Mouse (Mus musculus) heart, embryonic 11.5 days (tissue): Measurements from ENCODE around the gene Stat1. TPM values are rescaled to one million over a fixed set of nuclear protein-coding genes. Genes with fewer than 3 reads are reported as not detected.
A peak's percentile ranks its signal among the peaks of the same experiment; 100 is the strongest.

Experiments used
- ATAC-seq: fragments of 200-750 bp; cut with Nextera tagmentation; replicated peaks from 2 replicates; pipeline ENCODE4 v1.8.0; 2017; ENCODE audit warnings: moderate library complexity; ENCODE audit not compliant: insufficient number of reproducible peaks, low FRiP score, low TSS enrichment
- H3K27ac ChIP-seq: fragments of 300-500 bp; sonication (generic); 2 replicates; pipeline ENCODE4 v1.5.1; 2014; ENCODE audit warnings: mild to moderate bottlenecking, low read depth, low read length
- H3K27me3 ChIP-seq: fragments of 300-500 bp; sonication (generic); 2 replicates; pipeline ENCODE4 v1.6.1; 2014; ENCODE audit warnings: mild to moderate bottlenecking, low read length, mixed read lengths; ENCODE audit not compliant: control insufficient read depth, insufficient read depth
- H3K36me3 ChIP-seq: fragments of 300-500 bp; sonication (generic); 2 replicates; pipeline ENCODE4 v1.6.1; 2014; ENCODE audit warnings: mild to moderate bottlenecking, low read length, moderate library complexity, mixed read lengths; ENCODE audit not compliant: control insufficient read depth, insufficient read depth
- H3K4me1 ChIP-seq: fragments of 300-500 bp; sonication (generic); 2 replicates; pipeline ENCODE4 v1.6.1; 2014; ENCODE audit warnings: low read length; ENCODE audit not compliant: control insufficient read depth, insufficient read depth
- H3K4me2 ChIP-seq: fragments of 300-500 bp; sonication (generic); 2 replicates; pipeline ENCODE4 v1.6.1; 2014; ENCODE audit warnings: mild to moderate bottlenecking, moderate library complexity
- H3K4me3 ChIP-seq: fragments of 300-500 bp; sonication (generic); 2 replicates; pipeline ENCODE4 v1.5.1; 2014; ENCODE audit warnings: low read depth, low read length
- H3K9ac ChIP-seq: fragments of 300-500 bp; sonication (generic); 2 replicates; pipeline ENCODE4 v1.6.1; 2014; ENCODE audit warnings: mild to moderate bottlenecking, low read depth, low read length, moderate library complexity
- H3K9me3 ChIP-seq: fragments of 300-500 bp; sonication (generic); replicated peaks from 2 replicates; pipeline ENCODE4 v1.6.1; 2016; ENCODE audit warnings: low read length; ENCODE audit not compliant: control insufficient read depth
- WGBS: fragments of 180-500 bp; shearing (Covaris S2); extraction: QIAGEN DNeasy Blood & Tissue Kit; methylation state at CpG from one replicate; pipeline ENCODE4 v1.1.7; 2014; ENCODE audit not compliant: insufficient replicate concordance; 5-methylcytosine and 5-hydroxymethylcytosine counted together
- polyA plus RNA-seq: library from polyadenylated mRNA; unstranded; fragments of >200 nt; fragmentation: Nextera tagmentation; extraction: Ambion mirVana; gene quantifications from 2 replicates; pipeline ENCODE4 v1.2.1, GENCODE M21; 2014

The Stat1 gene
- polyA plus RNA-seq, 1 experiment from 2014 or later = 28.5 TPM

DNA sequence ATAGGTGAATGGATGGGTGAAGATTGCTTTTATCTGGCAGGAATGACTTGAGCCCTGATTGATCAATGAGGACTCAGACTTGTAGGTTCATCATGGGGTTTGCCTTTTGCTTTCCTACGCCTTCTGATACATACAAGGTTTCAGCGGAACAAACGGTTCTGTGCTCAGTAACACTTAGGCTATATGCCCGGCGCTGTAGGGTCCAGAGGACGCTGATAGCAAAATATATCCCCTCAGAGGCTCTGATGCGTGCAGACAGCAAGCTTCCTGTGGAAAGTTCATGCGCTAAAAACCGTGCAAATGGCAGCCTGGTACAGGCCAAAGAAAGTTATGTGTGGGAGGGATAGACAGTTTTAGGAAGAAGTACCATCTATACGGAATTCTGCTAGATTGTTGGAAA, 951 bp downstream of the Stat1 start:
- Histone ChIP-seq H3K9me3 (no peaks in the 10 kb centered on the region), H3K27me3 (no peaks in the 10 kb centered on the region), H3K4me1 (0 out of 2 replicates have a peak, but pooled peaks cover 5% of the 10 kb centered on the region), H3K4me3 (peak overlapping the region; percentile 94), H3K36me3 (no peaks in the 10 kb centered on the region), H3K27ac (no peak overlapping the region), H3K4me2 (peak overlapping the region; percentile 92), H3K9ac (peak overlapping the region; percentile 80)
- 28% methylated on average over 10 of the region's 10 CpGs for WGBS
- no peak for ATAC-seq

DNA sequence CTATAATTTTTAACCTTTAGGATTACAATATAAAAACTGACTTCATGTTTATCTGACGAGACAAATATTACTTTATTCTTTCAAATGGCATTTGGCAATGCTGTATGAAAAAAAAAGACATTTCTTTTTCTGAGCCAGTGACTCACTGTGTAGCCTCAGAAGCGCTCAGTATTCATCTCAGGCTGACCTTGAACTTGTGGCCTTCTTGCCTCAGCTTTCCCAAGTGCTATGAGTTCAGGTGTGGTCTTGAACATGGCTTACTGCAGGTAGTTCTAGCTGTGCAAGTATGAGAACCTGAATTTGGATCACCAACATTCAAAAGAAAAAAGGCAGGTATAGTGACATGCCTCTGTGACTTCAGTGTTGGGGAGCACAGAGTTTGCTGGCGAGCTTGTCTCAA, 1.8 kb downstream of the Stat1 start:
- Histone ChIP-seq H3K27ac (no peak overlapping the region), H3K4me2 (no peak overlapping the region), H3K4me1 (0 out of 2 replicates have a peak, but pooled peaks cover 5% of the 10 kb centered on the region), H3K36me3 (no peaks in the 10 kb centered on the region), H3K9ac (no peak overlapping the region), H3K27me3 (no peaks in the 10 kb centered on the region), H3K4me3 (no peak overlapping the region), H3K9me3 (no peaks in the 10 kb centered on the region)
- WGBS = 79% methylated on average over 3 of the region's 3 CpGs
- ATAC-seq = no peak

DNA sequence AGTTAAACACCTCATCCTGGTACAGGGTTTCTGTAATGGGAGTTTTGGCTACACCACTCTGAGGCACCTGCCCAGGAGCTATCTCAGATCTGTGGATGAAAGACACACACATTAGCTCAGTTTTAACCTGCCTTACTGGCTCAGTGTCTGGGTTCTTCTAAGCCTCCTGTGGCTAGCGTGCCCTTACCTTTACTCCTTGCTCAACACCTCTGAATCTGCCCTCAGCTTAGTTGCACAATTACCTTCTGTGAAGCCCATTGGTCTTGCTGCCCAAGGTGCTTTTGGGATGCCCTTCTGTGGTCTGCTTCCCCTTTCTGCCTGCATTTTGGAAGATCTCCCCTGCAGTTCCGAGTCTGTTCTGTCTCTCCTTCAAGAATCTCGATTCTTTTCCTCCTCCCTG, 5.6 kb downstream of the Stat1 start:
- Histone ChIP-seq H3K27ac (no peak overlapping the region), H3K4me2 (no peak overlapping the region), H3K4me3 (no peak overlapping the region), H3K4me1 (0 out of 2 replicates have a peak, but pooled peaks cover 5% of the 10 kb centered on the region), H3K36me3 (peaks cover 5% of the 10 kb centered on the region; the same call in 1 of the 2 replicates), H3K9me3 (no peaks in the 10 kb centered on the region), H3K9ac (no peak overlapping the region), H3K27me3 (no peaks in the 10 kb centered on the region)
- 72% methylated on average over 3 of the region's 3 CpGs for WGBS
- ATAC-seq = no peak

DNA sequence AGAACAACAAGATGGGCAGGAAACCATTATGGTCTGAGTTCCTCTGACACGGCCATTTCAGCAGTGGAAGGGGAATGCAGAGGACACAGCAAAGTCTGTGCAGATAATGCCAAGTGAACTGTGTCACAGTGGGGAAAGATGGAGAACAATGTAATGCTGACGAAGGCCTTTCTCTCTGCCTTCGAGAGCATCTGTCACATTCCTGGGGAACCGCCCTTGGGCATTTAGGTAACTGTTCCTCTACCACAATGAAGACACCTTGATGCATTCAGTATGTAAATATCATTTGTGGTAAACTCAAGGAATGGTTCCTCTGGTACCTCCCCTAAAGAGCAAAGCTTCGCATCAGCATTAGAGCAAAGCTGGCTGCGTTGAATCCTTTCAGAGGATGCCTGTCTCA, 8.1 kb downstream of the Stat1 start:
- Histone ChIP-seq H3K4me1 (0 out of 2 replicates have a peak, but pooled peaks cover 2% of the 10 kb centered on the region), H3K9ac (no peak overlapping the region), H3K9me3 (no peaks in the 10 kb centered on the region), H3K27me3 (no peaks in the 10 kb centered on the region), H3K4me2 (no peak overlapping the region), H3K27ac (no peak overlapping the region), H3K4me3 (no peak overlapping the region), H3K36me3 (peaks cover 5% of the 10 kb centered on the region; the same call in 1 of the 2 replicates)
- 87% methylated on average over 6 of the region's 6 CpGs for WGBS
- no peak for ATAC-seq

DNA sequence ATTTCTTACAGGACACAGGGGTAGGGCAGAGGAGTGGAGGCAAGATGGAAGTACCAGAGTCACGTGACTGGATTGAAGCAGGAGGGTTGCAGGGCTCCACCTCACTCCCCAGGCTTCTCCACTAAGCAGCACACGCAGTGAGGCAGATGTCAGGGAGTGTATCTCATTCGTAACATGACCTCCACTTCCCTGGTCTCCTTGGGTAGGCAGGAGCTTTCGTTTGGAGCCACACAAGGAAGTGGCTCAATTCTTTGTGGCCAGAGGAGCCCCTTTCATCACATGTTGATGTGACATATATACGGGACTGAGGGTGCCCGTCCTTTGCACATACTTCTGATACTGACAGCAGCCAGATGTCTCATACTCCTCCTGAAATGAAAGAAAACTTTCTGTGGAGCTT, 10.6 kb downstream of the Stat1 start:
- 50% methylated on average over 6 of the region's 6 CpGs for WGBS

DNA sequence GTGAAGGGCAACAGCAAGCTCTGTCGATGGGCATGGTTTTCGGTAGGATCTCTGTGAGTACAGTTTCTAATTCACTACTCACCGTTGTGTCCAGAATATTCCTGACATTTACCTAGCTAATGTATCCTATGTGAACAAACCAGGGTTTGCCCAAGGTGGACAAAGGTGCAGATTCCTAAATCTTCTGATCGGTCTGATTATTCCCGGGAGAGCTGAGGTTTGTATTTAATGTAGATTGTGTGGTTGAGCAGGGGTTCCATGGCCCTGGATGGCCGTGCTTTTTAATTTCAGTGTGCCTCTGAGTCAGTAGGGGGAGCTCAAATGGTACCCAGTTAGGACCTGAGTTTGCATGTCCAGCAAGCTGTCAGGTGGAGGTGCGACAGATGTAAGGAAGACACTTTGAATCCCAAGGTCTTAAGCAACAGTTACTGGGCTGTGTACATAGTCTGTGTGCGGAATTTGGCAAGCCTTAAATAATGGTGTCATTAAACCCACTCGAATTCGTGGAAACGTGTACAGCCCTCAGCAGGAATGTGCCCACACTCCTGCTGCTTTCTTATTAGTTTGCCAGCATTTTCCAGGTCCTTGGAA, 12.6 kb downstream of the Stat1 start:
- peaks cover 4% of the 10 kb centered on the region; the same call in 1 of the 2 replicates for H3K36me3 ChIP-seq
- H3K27me3 ChIP-seq = no peaks in the 10 kb centered on the region
- H3K9me3 ChIP-seq = no peaks in the 10 kb centered on the region
- H3K4me3 ChIP-seq = no peak overlapping the region
- no peak overlapping the region for H3K4me2 ChIP-seq
- WGBS = 78% methylated on average over 11 of the region's 11 CpGs
- 0 out of 2 replicates have a peak, but pooled peaks cover 2% of the 10 kb centered on the region for H3K4me1 ChIP-seq
- ATAC-seq = no peak
- no peak overlapping the region for H3K27ac ChIP-seq
- H3K9ac ChIP-seq = no peak overlapping the region

More for the DNA sequence above, 10.6 kb downstream of the Stat1 start:
- H3K4me2 ChIP-seq = no peak overlapping the region
- H3K27ac ChIP-seq = no peak overlapping the region
- H3K4me1 ChIP-seq = 0 out of 2 replicates have a peak, but pooled peaks cover 2% of the 10 kb centered on the region
- H3K4me3 ChIP-seq = no peak overlapping the region
- no peak overlapping the region for H3K9ac ChIP-seq
- no peak for ATAC-seq
- H3K9me3 ChIP-seq = no peaks in the 10 kb centered on the region
- no peaks in the 10 kb centered on the region for H3K27me3 ChIP-seq
- H3K36me3 ChIP-seq = peaks cover 5% of the 10 kb centered on the region; the same call in 1 of the 2 replicates

DNA sequence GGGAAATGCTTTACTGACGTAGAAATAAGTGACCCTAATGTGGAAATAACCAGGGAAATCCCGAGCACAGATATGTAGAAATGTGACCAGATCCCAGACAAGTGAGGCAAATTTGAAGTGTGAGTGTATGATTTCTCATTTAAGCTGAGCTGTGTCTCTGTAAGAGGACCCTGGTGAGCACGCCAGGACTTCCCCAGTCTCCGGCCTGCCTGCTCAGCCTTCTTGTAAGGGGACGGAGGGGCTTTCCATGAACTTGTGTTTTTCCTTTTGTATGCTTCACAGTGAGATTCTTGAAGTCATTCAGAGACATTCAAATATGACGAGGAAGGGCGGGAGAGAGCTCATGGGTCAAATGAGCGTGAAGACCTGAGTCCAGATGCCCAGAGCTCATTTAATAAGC, 14.0 kb downstream of the Stat1 start:
- no peak overlapping the region for H3K4me2 ChIP-seq
- 86% methylated on average over 8 of the region's 8 CpGs for WGBS
- H3K4me3 ChIP-seq = no peak overlapping the region
- H3K9me3 ChIP-seq = no peaks in the 10 kb centered on the region
- H3K36me3 ChIP-seq = peaks cover 2% of the 10 kb centered on the region; the same call in 1 of the 2 replicates
- no peak for ATAC-seq
- no peak overlapping the region for H3K9ac ChIP-seq
- H3K4me1 ChIP-seq = peaks cover 2% of the 10 kb centered on the region; the same call in 1 of the 2 replicates
- no peak overlapping the region for H3K27ac ChIP-seq
- no peaks in the 10 kb centered on the region for H3K27me3 ChIP-seq

DNA sequence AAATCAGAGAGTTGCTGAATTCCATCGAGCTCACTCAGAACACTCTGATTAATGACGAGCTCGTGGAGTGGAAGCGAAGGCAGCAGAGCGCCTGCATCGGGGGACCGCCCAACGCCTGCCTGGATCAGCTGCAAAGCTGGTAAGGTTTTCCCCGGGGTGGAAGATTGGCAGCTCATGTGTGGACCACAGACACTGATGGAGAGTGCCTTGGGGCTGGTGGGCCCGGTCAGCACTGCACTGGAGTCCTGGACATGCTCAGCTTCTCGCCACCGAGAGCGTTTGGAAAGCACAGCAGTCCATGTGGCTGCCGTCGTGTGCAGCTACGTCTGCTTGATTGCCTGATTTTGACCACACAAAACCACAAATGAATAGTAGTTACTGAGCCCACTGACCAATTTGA, 18.1 kb downstream of the Stat1 start:
- Histone ChIP-seq H3K9me3 (no peaks in the 10 kb centered on the region), H3K4me3 (no peak overlapping the region), H3K9ac (no peak overlapping the region), H3K4me2 (no peak overlapping the region), H3K27ac (no peak overlapping the region), H3K36me3 (peaks cover 2% of the 10 kb centered on the region; the same call in 1 of the 2 replicates), H3K4me1 (peaks cover 8% of the 10 kb centered on the region), H3K27me3 (no peaks in the 10 kb centered on the region)
- no peak for ATAC-seq
- 71% methylated on average over 16 of the region's 16 CpGs for WGBS

DNA sequence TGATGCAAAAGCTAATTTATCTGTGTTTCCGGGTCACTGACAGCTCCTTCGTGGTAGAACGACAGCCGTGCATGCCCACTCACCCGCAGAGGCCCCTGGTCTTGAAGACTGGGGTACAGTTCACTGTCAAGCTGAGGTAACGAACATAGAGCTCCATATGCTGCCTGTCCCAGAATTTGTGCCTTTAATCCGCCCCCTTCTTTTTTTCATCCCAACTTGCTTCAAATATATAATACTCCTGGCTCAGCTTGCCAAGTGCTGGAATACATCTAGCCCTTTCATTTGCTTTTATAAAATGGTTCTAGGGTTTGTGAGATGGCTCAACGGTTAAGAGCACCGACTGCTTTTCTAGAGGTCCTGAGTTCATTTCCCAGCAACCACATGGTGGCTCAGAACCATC, 21.3 kb downstream of the Stat1 start:
- Histone ChIP-seq H3K9me3 (no peaks in the 10 kb centered on the region), H3K9ac (no peak overlapping the region), H3K27ac (no peak overlapping the region), H3K27me3 (no peaks in the 10 kb centered on the region), H3K4me2 (no peak overlapping the region), H3K36me3 (peaks cover 2% of the 10 kb centered on the region; the same call in 1 of the 2 replicates), H3K4me1 (peaks cover 8% of the 10 kb centered on the region), H3K4me3 (no peak overlapping the region)
- WGBS = 89% methylated on average over 9 of the region's 9 CpGs
- no peak for ATAC-seq
